Mouse (Mus musculus): ENCODE results near the gene Xrn2. TPM values are rescaled to one million over a fixed set of nuclear protein-coding genes. Genes with fewer than 3 reads are reported as not detected.
A peak's percentile ranks its signal among the peaks of the same experiment; 100 is the strongest.
"Not testable (repeated sequence)": the region's sequence is repeated elsewhere in the genome, so short reads cannot be mapped to it uniquely, and the experiment has no call there.

The Xrn2 gene
- total RNA-seq (2021) = 10 to 100 TPM; 49.7 to 56.8 TPM

- peak; percentile 96 for DNase-seq
Observed at GRCm38 (mm10) chr2:147012623-147013184, at the start of gene Xrn2. Gene Xrn2 (plus strand): TSS chr2:147012996.

GRCm38 (mm10) chr2:146975024-146975423 lies 37.8 kb upstream of the Xrn2 start:
- DNase-seq = no peak

- DNase-seq = no peak
Observed at GRCm38 (mm10) chr2:146975453-146976028, 37.3 kb upstream of the Xrn2 start.

DNA sequence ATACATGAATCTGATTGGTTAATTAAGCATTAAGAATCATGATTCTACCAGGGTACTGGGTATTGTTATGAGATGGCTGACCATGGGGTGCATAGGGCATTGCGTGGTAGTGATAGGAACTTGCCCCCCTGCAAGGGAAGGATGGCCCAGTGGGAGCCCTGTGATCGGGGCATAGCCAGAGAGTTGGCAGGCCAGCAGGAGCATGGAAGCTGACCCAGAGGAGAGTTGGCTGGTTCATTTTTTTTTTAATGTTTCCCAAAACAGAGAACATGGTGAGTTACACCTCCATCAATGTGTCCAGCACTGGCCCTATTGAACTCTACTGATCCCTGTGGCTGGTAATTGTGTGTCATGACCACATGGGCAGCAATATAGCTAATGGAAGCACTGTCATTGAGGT lies 30.0 kb upstream of the Xrn2 start:
- DNase-seq = no peak

DNA sequence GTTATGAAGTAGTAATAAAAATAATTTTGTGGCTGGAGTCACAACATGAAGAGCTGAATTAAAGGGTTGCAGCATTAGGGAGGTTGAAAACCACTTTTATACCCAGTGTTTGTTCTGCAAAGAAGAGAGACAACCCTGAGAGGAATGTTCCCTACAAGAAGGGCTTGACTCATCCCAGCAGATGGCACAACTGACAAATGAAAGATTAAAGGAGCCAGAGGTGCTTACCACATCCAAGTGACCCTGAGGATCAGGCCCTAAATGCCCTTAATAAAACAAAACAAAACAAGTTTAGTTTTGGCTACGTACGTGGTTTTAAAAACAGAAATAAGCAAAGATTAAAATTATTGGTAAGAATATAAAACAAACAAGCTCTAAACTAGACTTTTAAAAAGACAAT lies 28.0 kb upstream of the Xrn2 start:
- no peak for DNase-seq

GRCm38 (mm10) chr2:146985807-146986206 lies 27.0 kb upstream of the Xrn2 start:
- DNase-seq = no peak

DNA sequence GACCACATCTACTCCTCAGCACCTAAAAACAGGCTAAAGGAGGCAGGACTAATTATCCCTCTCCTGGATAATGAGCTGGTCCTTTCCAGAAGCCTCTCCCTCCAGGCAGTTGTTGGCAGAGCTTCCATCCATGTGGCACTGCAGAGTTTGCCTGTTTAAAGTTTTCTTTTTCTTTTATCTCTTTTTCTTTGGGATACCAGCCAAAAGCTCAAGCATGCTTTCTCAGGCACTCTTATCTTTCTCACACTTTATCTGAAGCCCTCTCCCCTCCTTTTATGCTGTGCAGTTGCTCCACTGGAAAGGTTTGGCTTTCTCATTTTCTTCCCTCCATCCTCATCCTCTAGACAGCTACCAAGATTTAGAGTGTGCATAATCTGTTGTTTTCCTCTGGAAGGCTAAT lies 26.4 kb upstream of the Xrn2 start:
- DNase-seq = no peak

- no peak for DNase-seq
Observed at GRCm38 (mm10) chr2:147007265-147007664, 5.5 kb upstream of the Xrn2 start.

GRCm38 (mm10) chr2:147009084-147009483 lies 3.7 kb upstream of the Xrn2 start:
- no peak for DNase-seq

DNA sequence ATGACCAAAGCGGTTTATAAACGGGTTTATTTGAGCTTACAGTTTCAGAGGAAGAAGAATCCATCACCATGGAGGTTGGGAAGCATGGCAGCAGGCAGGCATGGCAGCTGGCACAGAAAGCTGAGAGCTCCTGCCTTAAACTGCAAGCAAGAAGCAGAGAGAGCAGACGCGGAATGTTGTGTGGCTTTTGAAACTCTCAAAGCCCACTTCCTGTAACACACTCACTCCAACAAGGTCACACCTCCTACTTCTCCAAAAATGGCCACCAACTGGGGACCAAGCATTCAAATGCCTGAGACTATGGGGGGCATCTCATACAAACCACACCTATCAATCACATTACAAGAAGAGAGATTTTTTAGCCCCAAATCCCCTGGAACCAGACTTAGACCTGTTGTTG lies 2.7 kb upstream of the Xrn2 start:
- DNase-seq = no peak

GRCm38 (mm10) chr2:147010952-147011351 lies 1.8 kb upstream of the Xrn2 start:
- DNase-seq = no peak

GRCm38 (mm10) chr2:147011474-147012140 lies 1.2 kb upstream of the Xrn2 start:
- no peak for DNase-seq

GRCm38 (mm10) chr2:147012141-147012622 lies 614 bp upstream of the Xrn2 start:
- DNase-seq = no peak

DNA sequence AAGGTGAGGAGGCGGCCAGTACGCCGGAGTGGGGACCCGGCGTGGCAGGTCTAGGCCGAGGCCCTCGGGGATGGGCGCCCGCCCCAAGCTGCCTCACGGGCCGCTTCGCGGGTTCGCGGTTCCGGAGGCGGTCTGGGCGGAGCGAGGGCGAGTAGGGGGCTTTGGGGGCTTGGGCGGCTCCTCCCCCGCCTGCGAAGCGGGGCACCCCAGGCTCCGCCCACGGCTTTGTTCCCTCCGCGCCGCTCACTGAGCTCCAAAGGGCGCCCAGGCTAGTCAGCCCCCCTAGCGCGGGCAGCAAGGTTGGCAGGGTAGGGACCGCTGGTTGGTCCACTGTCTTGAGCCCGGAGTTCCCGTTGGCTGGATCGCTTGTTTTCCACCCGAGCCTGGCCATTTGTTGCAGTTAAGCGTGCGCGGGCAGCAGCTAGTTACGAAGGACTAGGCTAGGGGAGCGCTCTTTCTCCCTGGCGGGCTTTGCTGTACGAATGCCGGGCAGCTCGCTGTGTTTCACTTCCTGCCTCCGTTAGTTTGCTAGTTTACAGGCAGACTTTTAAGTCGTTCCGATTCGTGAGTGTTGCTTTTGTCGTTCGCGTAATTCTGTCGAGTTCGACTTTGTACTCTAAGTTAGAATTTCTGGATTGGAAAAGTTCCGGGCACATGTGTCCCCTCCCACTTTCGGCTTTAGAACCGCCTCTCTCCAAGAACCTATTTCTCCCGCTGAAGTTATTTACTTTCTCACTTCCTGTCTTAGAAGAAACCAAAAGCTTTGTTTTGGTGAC lies 586 bp downstream of the Xrn2 start:
- peak; percentile 76 for DNase-seq

DNA sequence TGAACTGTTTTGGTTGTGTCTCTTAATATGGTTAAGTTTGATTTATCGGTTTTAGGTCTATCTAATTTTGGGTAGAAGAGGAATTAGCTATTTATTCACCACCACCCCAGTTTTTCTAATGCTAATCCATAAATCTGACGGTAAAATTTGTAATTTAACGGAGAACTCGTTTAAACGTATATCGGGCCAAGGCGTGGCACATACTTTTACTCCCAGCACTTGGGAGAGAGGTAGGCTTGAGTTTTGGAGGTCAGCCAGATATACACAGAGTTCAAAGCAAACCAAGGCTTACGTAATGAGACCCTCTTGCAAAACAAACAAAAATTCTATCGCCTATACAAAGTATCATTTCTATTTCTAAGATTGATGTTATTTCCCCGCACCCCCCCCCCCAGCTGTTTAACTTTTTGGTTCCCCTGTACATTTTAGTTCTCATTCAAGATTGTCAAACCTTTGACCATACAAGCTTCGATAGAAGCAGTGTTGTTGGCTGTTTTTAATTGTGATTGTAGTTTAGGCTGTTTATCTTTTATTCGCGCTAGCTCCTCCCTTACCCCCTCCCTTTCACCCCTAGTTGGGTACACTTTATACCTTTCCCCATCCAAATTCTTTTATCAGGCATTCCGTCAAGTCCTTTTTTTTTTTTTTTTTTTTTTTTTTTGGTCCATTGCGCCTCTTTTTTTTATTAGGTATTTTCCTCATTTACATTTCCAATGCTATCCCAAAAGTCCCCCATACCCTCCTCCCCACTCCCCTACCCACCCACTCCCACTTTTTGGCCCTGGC lies 1.5 kb downstream of the Xrn2 start:
- DNase-seq = no peak

GRCm38 (mm10) chr2:147022041-147022440 lies 9.2 kb downstream of the Xrn2 start:
- DNase-seq = not testable (repeated sequence)

DNA sequence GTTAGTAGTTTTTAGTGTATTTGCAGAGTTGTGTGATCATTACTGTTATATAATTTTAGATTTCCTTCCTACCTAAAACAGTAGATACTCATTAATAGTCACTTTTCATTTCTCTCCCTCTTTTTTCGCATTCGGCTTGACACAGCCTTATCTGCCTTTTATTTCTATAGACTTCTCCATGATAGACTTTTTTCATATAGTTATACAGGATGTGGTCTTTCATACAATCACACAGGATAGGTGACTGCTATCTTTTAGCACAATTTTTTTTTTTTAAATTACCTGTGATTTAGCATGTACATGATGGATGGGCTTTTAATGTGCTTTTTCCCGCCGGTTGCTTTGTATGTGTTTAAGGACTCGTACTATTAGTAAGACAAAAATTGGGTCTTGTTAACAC lies 10.3 kb downstream of the Xrn2 start:
- DNase-seq = no peak

DNA sequence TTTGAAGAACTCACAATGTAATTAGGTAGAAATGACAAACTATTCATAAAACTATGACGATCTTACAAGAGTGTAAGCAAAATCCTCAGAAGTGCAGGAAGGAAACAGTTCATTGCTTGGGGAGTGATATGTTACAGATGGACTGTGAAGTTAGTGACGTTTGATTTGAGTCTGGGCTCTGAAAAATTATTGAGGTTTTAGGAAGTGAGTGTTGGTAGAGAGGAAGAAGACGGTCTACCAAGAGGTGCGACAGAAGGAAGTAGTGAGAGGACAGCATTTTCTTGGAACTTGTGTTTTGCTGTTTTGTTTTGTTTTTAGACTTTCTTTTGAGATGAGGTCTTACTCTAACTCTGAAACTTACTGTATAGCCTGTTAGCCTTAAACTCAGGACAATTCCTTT lies 10.8 kb downstream of the Xrn2 start:
- no peak for DNase-seq

- DNase-seq = no peak
Observed at GRCm38 (mm10) chr2:147033065-147033464, 20.3 kb downstream of the Xrn2 start.

- DNase-seq = no peak
Observed at GRCm38 (mm10) chr2:147035864-147036263, 23.1 kb downstream of the Xrn2 start.

- DNase-seq = no peak
Observed at GRCm38 (mm10) chr2:147047051-147047450, 34.3 kb downstream of the Xrn2 start.

DNA sequence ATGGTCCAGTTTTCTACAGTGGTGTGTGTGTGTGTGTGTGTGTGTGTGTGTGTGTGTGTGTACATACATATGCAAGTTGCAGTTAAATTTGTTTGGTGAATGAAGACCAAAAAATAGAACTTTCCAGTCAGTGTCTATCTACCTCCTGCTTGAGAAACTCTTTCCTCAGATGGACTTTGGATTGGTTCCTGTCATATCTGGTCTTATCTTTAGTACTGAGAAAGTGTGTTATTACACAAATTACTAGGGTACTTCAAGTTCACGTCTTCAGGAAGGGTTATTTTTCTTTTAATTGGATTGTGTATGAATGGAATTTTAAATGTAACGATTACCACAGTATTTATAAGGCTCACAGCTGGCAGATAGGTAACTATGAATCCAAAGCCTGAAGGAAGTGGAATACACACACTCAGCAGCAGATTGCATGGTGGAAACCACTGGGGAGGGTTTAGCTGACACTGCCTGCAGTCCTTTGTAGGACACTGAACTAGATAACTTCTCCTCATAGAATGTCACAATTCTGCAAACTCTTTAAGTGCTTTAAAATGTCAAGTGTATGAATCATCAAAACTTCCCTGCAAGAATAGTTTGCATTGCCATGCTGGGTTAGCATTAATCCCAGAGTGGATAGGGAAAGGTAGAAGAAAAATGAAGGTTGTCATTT lies 40.6 kb downstream of the Xrn2 start:
- DNase-seq = no peak
